Mouse (Mus musculus): ENCODE results near the gene Lrrc8b.
A peak's percentile ranks its signal among the peaks of the same experiment; 100 is the strongest.

The Lrrc8b gene

GRCm38 (mm10) chr5:105415198-105415791 lies at the start of gene Lrrc8b:
TSS of gene Lrrc8b (plus strand) at chr5:105415775.
- DNase-seq = peak; percentile 85

- no peak for DNase-seq
Measured at GRCm38 (mm10) chr5:105381482-105381881, 34.1 kb upstream of the Lrrc8b start.

- DNase-seq = no peak
Measured at GRCm38 (mm10) chr5:105390346-105390745, 25.2 kb upstream of the Lrrc8b start.

GRCm38 (mm10) chr5:105393731-105394130 lies 21.8 kb upstream of the Lrrc8b start:
- DNase-seq = no peak

DNA sequence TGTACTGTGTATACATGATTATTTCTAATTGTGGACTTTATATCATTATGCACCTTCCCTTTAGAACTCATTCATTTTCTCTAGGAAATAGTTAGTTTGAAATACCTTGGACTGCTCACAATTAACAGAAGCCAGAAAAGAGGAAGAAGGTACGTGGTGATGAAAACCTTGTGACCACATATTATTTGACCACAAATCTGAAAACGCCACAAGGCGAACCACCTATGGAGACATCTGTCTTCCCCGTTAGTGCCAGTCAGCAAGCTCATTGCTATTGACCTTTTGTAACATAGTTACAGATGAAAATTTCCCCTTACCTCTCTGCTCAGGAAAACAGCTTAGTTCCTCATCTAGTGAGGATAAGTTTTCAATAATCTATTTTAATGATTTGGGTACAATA lies 20.4 kb upstream of the Lrrc8b start:
- no peak for DNase-seq

DNA sequence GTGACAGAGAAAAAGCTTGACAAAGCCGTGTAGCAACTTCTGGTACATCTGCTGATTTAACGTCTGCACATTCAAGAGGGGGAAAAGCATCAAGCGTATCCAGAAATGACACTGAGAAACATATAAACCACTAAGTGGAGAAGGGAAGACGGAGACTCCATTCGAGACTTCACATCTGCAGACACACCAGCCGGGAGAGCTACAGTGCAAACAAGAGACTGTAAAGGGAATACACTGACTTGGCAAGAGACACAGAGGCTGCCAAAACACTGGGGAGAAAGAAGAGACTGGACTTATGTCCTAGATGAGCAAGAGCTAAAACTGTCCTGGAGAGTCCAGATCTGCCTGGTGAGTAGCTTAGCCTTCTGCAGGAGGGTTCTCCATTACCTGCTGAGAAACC lies 16.6 kb upstream of the Lrrc8b start:
- DNase-seq = no peak

- peak; percentile 66 for DNase-seq
Measured at GRCm38 (mm10) chr5:105399631-105400423, 15.7 kb upstream of the Lrrc8b start.

DNA sequence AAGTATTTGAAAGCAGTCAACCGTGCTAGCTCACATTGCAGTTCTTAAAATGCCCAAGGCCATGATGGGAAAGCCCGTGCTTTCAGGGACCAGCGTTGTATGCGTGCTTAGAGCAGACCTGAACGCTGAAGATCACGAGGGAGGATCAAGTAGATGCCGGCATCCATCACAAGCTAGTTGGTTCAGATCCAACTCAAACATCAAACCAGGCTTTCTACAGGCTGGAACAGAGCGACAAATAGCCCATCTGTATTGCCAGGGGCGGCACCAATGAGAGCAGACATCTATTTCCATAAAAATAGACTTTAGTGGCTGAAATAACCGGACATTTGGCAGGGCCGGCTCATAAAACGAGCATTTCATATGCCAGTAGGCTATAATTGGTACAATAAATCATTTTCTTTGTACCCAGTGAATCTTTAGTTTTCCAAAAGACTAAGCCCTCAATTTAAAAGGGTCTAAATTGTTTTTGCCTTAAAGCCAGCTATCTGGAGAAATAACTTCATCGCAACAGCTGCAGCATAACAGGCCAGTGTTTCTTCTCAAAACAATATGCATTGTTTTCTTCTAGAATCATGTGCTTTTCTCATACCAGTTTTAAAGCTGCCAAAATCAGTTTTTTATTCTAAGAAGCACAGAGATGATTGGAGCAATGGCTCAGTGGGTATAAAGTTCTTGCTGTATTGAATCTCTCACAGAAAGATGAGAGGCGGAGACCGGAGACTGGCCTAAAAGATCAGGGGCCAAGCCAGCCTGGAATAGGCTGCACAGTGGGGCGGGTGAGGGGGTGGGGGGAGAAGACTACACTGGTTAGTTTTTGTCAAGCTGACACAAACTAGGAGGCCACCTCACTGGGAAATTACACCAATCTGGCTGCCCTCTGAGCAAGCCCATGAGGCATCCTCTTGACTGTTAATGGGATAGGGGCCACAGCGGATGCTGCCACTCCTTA lies 14.9 kb upstream of the Lrrc8b start:
- no peak for DNase-seq

GRCm38 (mm10) chr5:105401536-105401935 lies 14.0 kb upstream of the Lrrc8b start:
- no peak for DNase-seq

DNA sequence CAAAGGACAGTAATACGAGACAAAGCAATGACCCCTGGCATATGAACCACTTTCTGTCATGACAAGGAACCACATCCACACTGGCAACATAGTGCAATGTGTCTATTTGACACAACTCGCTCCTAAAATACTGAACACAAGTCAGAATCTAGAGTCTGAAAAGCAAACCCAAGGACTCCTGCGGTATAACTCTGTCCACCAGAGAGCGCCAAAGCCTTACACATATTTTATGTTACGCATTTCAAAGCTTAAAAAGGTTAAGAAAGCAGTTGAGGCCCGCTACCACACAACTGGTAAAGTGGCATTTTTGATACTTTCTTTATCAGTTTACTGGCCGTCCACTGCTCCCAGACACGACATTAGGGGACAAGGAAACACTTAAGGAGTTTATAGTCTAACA lies 10.6 kb upstream of the Lrrc8b start:
- DNase-seq = peak; percentile 76

DNA sequence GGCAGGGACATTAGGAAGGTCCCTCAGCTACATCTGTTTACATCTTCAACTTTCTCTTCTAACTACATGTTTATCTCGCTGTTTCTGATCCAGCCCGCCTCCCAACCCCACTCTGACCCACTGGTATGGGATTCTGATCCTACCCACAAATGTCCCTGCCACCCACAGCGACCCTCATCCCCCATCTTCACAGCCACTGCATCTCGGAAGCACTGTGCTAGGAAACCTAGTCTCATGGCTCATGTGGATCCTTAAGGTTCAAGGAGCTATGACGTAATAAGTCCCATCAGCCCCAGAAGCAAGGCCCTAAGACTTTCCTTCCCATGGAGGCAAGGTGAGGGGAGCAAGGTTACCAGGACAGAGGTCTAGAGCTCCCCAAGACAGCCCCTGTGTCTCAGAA lies 7.9 kb upstream of the Lrrc8b start:
- DNase-seq = no peak

DNA sequence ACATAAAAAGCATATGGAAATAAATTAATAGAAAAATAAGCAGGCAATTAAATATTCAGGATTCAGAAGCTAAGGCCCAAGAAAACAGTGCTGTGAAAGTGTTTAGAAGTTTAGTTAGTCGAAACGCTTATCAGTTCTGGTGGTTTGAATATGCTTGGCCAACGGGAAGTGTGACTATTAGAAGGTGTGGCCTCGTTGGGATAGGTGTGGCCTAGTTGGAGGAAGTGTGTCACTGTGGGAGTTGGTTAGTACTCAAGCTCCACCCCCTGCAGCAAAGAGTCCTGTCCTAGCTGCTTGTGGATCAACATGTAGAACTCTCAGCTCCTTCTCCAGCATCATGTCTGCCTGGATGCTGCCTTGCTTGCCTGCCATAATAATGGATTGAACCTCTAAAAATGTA lies 6.5 kb upstream of the Lrrc8b start:
- peak; percentile 89 for DNase-seq

DNA sequence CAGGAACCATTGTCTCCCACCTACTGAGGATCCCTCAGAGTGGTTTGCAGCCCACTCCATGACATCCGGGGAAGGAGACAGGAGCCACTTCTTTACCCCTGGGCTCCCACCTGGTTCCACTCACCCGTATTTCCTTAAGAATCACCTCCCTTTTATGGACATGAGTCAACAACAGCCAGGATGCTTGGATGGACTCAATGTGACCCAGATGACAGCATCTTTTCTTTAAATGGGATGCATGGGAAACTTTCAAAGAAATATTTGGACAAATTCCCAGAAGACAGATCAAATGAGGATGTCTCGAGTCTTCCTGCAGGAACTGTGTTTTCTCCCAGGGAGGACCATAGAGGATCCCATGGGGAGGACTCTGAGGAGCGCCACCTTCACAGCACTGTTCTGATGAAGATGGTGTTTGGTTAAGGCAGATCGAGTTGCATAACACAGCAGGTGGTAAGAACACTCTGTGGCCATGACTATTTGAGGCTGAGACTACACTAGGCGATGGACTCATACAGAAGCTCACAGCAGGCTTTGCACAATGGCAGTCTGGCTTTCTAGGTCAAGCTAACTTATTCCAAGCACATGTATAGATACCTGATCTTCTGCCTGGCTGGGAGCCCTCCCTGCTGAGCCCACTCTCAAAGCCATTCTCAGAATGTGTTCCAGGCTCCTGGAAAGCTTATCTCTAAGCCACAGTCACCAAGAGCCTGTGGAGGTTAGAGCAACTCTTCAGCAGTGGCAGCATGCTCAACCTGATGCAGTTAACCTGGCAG lies 4.9 kb upstream of the Lrrc8b start:
- DNase-seq = peak; percentile 77

DNA sequence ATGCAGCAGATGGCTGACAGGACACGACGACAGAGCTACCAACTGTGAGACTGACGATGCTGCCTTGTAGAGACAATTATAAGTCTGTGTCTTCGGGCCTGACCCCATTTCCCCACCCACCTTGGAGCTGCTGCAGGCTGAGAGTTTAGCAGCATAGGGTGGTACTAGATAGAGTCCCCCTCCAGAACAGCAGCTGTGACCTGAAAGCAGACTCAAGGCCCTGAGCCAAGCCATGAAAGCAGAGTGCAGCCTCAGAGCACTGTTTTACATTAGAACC lies 4.3 kb upstream of the Lrrc8b start:
- no peak for DNase-seq

DNA sequence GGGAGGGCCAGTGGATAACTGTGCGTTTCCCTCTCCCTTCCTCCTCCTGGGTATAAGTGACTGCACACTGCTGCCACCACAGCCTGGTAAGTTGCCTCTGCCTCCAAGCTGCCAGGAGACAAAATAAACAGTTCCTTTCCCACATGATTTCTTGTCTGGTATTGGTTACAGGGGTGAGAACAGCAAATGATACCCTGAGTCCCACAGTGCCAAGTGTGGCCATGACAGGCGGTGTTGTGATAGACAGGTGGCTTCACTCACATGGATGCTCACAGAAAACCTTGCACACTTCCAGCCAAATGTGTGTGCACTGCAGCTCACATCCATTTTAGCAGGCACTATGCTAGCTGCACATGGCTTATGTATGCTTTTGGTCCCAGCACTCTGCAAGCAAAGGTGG lies 3.8 kb upstream of the Lrrc8b start:
- no peak for DNase-seq

DNA sequence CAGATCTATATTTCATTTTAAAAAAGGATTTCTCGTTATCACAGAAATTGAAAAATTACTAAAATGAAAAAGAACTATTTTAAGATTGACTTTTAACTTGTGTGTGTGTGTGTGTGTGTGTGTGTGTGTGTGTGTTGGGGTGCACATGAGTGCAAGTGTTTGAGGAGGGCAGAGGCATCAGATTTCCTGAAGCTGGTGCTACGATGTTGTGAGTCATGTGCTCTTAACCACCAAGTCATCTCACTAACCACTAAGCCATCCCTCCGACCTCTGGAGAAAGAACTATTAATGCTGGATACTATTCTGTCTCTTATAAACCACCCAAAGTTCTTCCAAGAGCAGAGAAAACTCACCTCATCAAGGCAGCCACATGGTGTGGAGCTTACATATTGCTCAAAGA lies 2.9 kb upstream of the Lrrc8b start:
- DNase-seq = no peak

- no peak for DNase-seq
Measured at GRCm38 (mm10) chr5:105414341-105415120, 1.0 kb upstream of the Lrrc8b start.

- peak; percentile 46 for DNase-seq
Measured at GRCm38 (mm10) chr5:105415951-105416675, 538 bp downstream of the Lrrc8b start.

GRCm38 (mm10) chr5:105417217-105417616 lies 1.6 kb downstream of the Lrrc8b start:
- DNase-seq = peak; percentile 61

- DNase-seq = no peak
Measured at GRCm38 (mm10) chr5:105418364-105418763, 2.8 kb downstream of the Lrrc8b start.

DNA sequence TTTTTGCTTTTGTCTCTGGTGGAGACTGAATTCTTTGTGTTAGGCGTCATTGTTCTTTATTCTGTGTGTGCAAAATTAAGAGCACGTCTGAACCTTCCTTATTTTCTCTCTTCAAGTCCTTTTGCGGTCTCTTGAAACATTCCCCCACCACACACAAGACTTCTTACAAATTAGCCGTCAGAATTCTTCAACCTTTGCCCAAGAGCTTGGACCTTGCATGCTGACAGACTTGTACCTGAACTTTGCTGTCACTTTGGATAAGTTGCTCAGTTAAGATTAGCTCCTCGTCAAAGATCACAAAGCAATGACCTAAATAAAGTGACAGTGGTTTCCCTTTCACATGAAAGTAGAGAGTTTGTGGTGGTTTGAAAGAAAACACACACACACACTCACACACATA lies 3.3 kb downstream of the Lrrc8b start:
- DNase-seq = no peak
